18 mouse cellular contexts compared by ENCODE assay signal in genomic region chr11:112470336-112470735, GRCm38 (mm10).
DNase-seq lines count a peak whose midpoint lies in the region; ATAC-seq lines count a peak whose summit lies in the region.
"Had no signal": no experiment of that assay in that cellular context is flagged by ENCODE, and none has a peak within 500 bp of the region (broad histone marks: within the 10 kb centered on the region; RNA-seq: fewer than 3 reads in every experiment).

No protein-coding gene starts in this region.

- H3K4me3 ChIP-seq in forebrain, embryonic 16.5 days (replicated peaks; ENCODE audit: low read length), result no peak overlapping the region
- H3K4me3 ChIP-seq in forebrain, embryonic 11.5 days (ENCODE audit: low read depth, low read length), result no peak overlapping the region
- H3K4me3 ChIP-seq: forebrain, embryonic 13.5 days; kidney, embryonic 15.5 days; limb, embryonic 15.5 days; lung, embryonic 15.5 days; neural tube, embryonic 15.5 days had no signal

- ATAC-seq in forebrain, embryonic 16.5 days, result peak; percentile 43; the same call in 1 of the 2 replicates
- no peak for ATAC-seq in forebrain, embryonic 11.5 days (replicated peaks; ENCODE audit: low FRiP score)
- ATAC-seq: forebrain, embryonic 13.5 days had no signal

- H3K27ac ChIP-seq in forebrain, embryonic 16.5 days (ENCODE audit: low read length), result no peak overlapping the region
- no peak overlapping the region for H3K27ac ChIP-seq in forebrain, embryonic 11.5 days (ENCODE audit: low read depth, low read length)
- H3K27ac ChIP-seq: forebrain, embryonic 13.5 days; hindbrain, embryonic 14.5 days; kidney, embryonic 15.5 days; limb, embryonic 15.5 days; lung, embryonic 15.5 days; neural tube, embryonic 15.5 days had no signal

- DNase-seq in forebrain, embryonic 11.5 days (ENCODE audit: low spot score), result no peak
- DNase-seq in frontal cortex, postnatal 25 days (ENCODE audit: low spot score in 2 of 2), result peak; percentile 17 to 42
- DNase-seq in left cerebral cortex, adult 8-10 months (ENCODE audit: low spot score in 2 of 2), result peak; percentile 7 to 91
- peak; percentile 8 for DNase-seq in right cerebral cortex, postnatal 4 days
- DNase-seq in urinary bladder, postnatal 4 days (ENCODE audit: low spot score in 2 of 2), result no peak
- DNase-seq in embryo, embryonic 10.5 days (ENCODE audit: low spot score), result no peak
- no peak for DNase-seq in testis, postnatal 10 days (ENCODE audit: low spot score)
- DNase-seq: embryo, embryonic 11 days; midbrain, embryonic 14.5 days had no signal

- no peak overlapping the region for H3K4me2 ChIP-seq in forebrain, embryonic 16.5 days (ENCODE audit: low read length)
- H3K4me2 ChIP-seq in forebrain, embryonic 11.5 days (ENCODE audit: low read depth, low read length, severe bottlenecking), result no peak overlapping the region
- H3K4me2 ChIP-seq: forebrain, embryonic 13.5 days; heart, embryonic 11.5 days; hindbrain, embryonic 14.5 days; kidney, embryonic 15.5 days; limb, embryonic 15.5 days; lung, embryonic 15.5 days; neural tube, embryonic 15.5 days had no signal

- WGBS in forebrain, embryonic 16.5 days, result 60% methylated on average over 3 of the region's 3 CpGs
- 74% methylated on average over 3 of the region's 3 CpGs for WGBS in forebrain, embryonic 11.5 days

- no peaks in the 10 kb centered on the region for H3K27me3 ChIP-seq in forebrain, embryonic 16.5 days (replicated peaks; ENCODE audit: control insufficient read depth, insufficient read depth, low read length)
- H3K27me3 ChIP-seq in forebrain, embryonic 11.5 days (ENCODE audit: control insufficient read depth, insufficient read depth, low read length), result no peaks in the 10 kb centered on the region
- H3K27me3 ChIP-seq: CH12.LX; forebrain, embryonic 13.5 days; kidney, embryonic 15.5 days; limb, embryonic 15.5 days; lung, embryonic 15.5 days; neural tube, embryonic 15.5 days had no signal

- no peak overlapping the region for H3K9ac ChIP-seq in forebrain, embryonic 16.5 days (replicated peaks; ENCODE audit: low read depth, low read length)
- no peak overlapping the region for H3K9ac ChIP-seq in forebrain, embryonic 11.5 days (ENCODE audit: low read length)
- H3K9ac ChIP-seq: forebrain, embryonic 13.5 days; hindbrain, embryonic 14.5 days; kidney, embryonic 15.5 days; limb, embryonic 15.5 days; lung, embryonic 15.5 days; neural tube, embryonic 15.5 days had no signal

- no peaks in the 10 kb centered on the region for H3K9me3 ChIP-seq in forebrain, embryonic 16.5 days (ENCODE audit: control insufficient read depth, low read length)
- H3K9me3 ChIP-seq in forebrain, embryonic 11.5 days (ENCODE audit: control insufficient read depth, low read length), result no peaks in the 10 kb centered on the region
- H3K9me3 ChIP-seq: forebrain, embryonic 13.5 days; kidney, embryonic 15.5 days; limb, embryonic 15.5 days; lung, embryonic 15.5 days; neural tube, embryonic 15.5 days had no signal

- no peaks in the 10 kb centered on the region for H3K36me3 ChIP-seq in forebrain, embryonic 16.5 days (ENCODE audit: control insufficient read depth, insufficient read depth)
- H3K36me3 ChIP-seq in forebrain, embryonic 11.5 days (ENCODE audit: control insufficient read depth, insufficient read depth, low read length), result no peaks in the 10 kb centered on the region
- H3K36me3 ChIP-seq: kidney, embryonic 15.5 days; limb, embryonic 15.5 days; lung, embryonic 15.5 days; neural tube, embryonic 15.5 days had no signal

- no peaks in the 10 kb centered on the region for H3K4me1 ChIP-seq in forebrain, embryonic 16.5 days (replicated peaks; ENCODE audit: control insufficient read depth, insufficient read depth, low read length)
- H3K4me1 ChIP-seq in forebrain, embryonic 11.5 days (replicated peaks; ENCODE audit: control insufficient read depth, insufficient read depth, low read length), result no peaks in the 10 kb centered on the region
- H3K4me1 ChIP-seq: forebrain, embryonic 13.5 days; kidney, embryonic 15.5 days; limb, embryonic 15.5 days; lung, embryonic 15.5 days; neural tube, embryonic 15.5 days had no signal

Comparison
In these comparisons a context has a peak if more than half of its experiments do, and no peak if none do; other contexts are left out.
1. DNase-seq: peak in frontal cortex, postnatal 25 days (2 of 2), left cerebral cortex, adult 8-10 months (2 of 2) and right cerebral cortex, postnatal 4 days (single experiment); none in forebrain, embryonic 11.5 days (single experiment), urinary bladder, postnatal 4 days (0 of 2), embryo, embryonic 10.5 days (single experiment) and testis, postnatal 10 days (single experiment).